In the genomic region with DNA sequence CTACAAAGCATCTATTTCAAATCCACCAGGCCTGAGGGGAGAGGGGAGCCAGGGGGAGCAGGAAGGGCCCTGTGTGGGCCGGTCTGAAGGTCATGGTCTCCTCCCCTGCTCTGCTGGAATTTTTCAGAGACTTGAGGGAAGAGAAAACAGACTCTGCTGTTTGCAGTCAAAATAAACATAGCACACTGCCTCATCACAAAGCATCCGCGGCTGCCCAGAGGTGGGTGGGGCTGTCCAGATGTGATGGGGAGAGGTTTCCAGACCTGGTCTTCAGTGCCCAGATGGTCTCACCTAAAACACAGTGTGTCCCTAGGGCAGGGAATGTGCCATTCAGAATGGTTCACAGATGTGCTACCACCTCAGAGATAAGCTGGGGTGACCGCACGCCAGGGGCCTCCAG, we compare ENCODE assay signal across 20 mouse cellular contexts. TPM values are rescaled to one million over a fixed set of nuclear protein-coding genes. Genes with fewer than 3 reads are reported as not detected.
DNase-seq lines count a peak whose midpoint lies in the region; ATAC-seq lines count a peak whose summit lies in the region.
"Had no signal": no experiment of that assay in that cellular context is flagged by ENCODE, and none has a peak within 500 bp of the region (broad histone marks: within the 10 kb centered on the region; RNA-seq: fewer than 3 reads in every experiment).

No protein-coding gene starts in this region.

- H3K4me1 ChIP-seq in hindbrain, embryonic 10.5 days (replicated peaks), result peaks cover 48% of the 10 kb centered on the region
- H3K4me1 ChIP-seq in hindbrain, embryonic 14.5 days (replicated peaks; ENCODE audit: control insufficient read depth, insufficient read depth, low read length), result no peaks in the 10 kb centered on the region; the same call in 1 of the 2 replicates
- peaks cover 50% of the 10 kb centered on the region for H3K4me1 ChIP-seq in midbrain, embryonic 10.5 days
- H3K4me1 ChIP-seq in midbrain, embryonic 14.5 days (ENCODE audit: control insufficient read depth, insufficient read depth, low read length), result peaks cover 3% of the 10 kb centered on the region; the same call in 1 of the 2 replicates
- H3K4me1 ChIP-seq in embryonic facial prominence, embryonic 15.5 days, result peaks cover 19% of the 10 kb centered on the region; the same call in 1 of the 2 replicates
- H3K4me1 ChIP-seq: limb, embryonic 13.5 days had no signal

- H3K27me3 ChIP-seq in hindbrain, embryonic 10.5 days (ENCODE audit: insufficient read depth, poor library complexity, severe bottlenecking), result no peaks in the 10 kb centered on the region
- H3K27me3 ChIP-seq in hindbrain, embryonic 14.5 days (ENCODE audit: control insufficient read depth, insufficient read depth, low read length), result no peaks in the 10 kb centered on the region
- no peaks in the 10 kb centered on the region for H3K27me3 ChIP-seq in midbrain, embryonic 10.5 days (ENCODE audit: low read depth, poor library complexity, severe bottlenecking)
- H3K27me3 ChIP-seq in midbrain, embryonic 14.5 days (ENCODE audit: control insufficient read depth, insufficient read depth, low read length), result no peaks in the 10 kb centered on the region
- H3K27me3 ChIP-seq in embryonic facial prominence, embryonic 15.5 days, result no peaks in the 10 kb centered on the region
- H3K27me3 ChIP-seq: heart, embryonic 15.5 days; hindbrain, embryonic 13.5 days; limb, embryonic 13.5 days had no signal

- no peak for DNase-seq in hindbrain, embryonic 10.5 days (ENCODE audit: low spot score)
- no peak for DNase-seq in hindbrain, embryonic 14.5 days (ENCODE audit: low spot score)
- DNase-seq in midbrain, embryonic 10.5 days (ENCODE audit: low spot score), result peak; percentile 27
- DNase-seq in midbrain, embryonic 14.5 days, result no peak
- peak; percentile 52 for DNase-seq in NIH3T3 (ENCODE audit: low read depth)
- no peak for DNase-seq in right cerebral cortex, postnatal 14 days
- DNase-seq in retina, embryonic 14.5 days (ENCODE audit: low spot score), result no peak
- DNase-seq: adrenal gland, postnatal 36 days; cerebellum, adult 8-10 months; forebrain, postnatal 0 days; heart, adult 11 months; kidney, postnatal 10 days; layer of hippocampus, adult 9-11 months; lung, adult 18-20 months; lung, postnatal 36 days had no signal

- no peak overlapping the region for H3K9ac ChIP-seq in hindbrain, embryonic 14.5 days
- no peak overlapping the region for H3K9ac ChIP-seq in midbrain, embryonic 14.5 days (replicated peaks; ENCODE audit: low read length)
- H3K9ac ChIP-seq in embryonic facial prominence, embryonic 15.5 days, result no peak overlapping the region
- H3K9ac ChIP-seq: forebrain, postnatal 0 days; heart, embryonic 15.5 days; hindbrain, embryonic 13.5 days; limb, embryonic 13.5 days had no signal

- no peak for ATAC-seq in hindbrain, embryonic 14.5 days (ENCODE audit: low FRiP score)
- ATAC-seq in midbrain, embryonic 14.5 days (ENCODE audit: low FRiP score, low TSS enrichment), result no peak
- no peak for ATAC-seq in embryonic facial prominence, embryonic 15.5 days (ENCODE audit: insufficient number of reproducible peaks, low FRiP score, low TSS enrichment, low read depth)
- ATAC-seq: forebrain, postnatal 0 days; intestine, embryonic 16.5 days had no signal

- peaks cover 98% of the 10 kb centered on the region for H3K36me3 ChIP-seq in hindbrain, embryonic 10.5 days
- peaks cover 63% of the 10 kb centered on the region for H3K36me3 ChIP-seq in hindbrain, embryonic 14.5 days (replicated peaks; ENCODE audit: control insufficient read depth, insufficient read depth)
- H3K36me3 ChIP-seq in midbrain, embryonic 10.5 days, result peaks cover 99% of the 10 kb centered on the region
- peaks cover 84% of the 10 kb centered on the region for H3K36me3 ChIP-seq in midbrain, embryonic 14.5 days (ENCODE audit: control insufficient read depth, insufficient read depth, low read length)
- peaks cover 88% of the 10 kb centered on the region for H3K36me3 ChIP-seq in embryonic facial prominence, embryonic 15.5 days

- 74% methylated on average over 5 of the region's 5 CpGs for WGBS in hindbrain, embryonic 10.5 days
- WGBS in hindbrain, embryonic 14.5 days, result 64% methylated on average over 5 of the region's 5 CpGs
- WGBS in midbrain, embryonic 10.5 days, result 70% methylated on average over 5 of the region's 5 CpGs
- WGBS in midbrain, embryonic 14.5 days, result 77% methylated on average over 5 of the region's 5 CpGs
- 65% methylated on average over 5 of the region's 5 CpGs for WGBS in embryonic facial prominence, embryonic 15.5 days

- H3K27ac ChIP-seq in hindbrain, embryonic 10.5 days, result peak overlapping the region; percentile 84
- no peak overlapping the region for H3K27ac ChIP-seq in hindbrain, embryonic 14.5 days
- peak overlapping the region; percentile 85 for H3K27ac ChIP-seq in midbrain, embryonic 10.5 days (replicated peaks)
- H3K27ac ChIP-seq in midbrain, embryonic 14.5 days (replicated peaks; ENCODE audit: low read depth, low read length), result no peak overlapping the region
- 0 out of 2 replicates have a peak overlapping the region, but pooled peaks have one; percentile 34 for H3K27ac ChIP-seq in embryonic facial prominence, embryonic 15.5 days (replicated peaks)
- H3K27ac ChIP-seq: heart, embryonic 15.5 days had no signal

- H3K9me3 ChIP-seq in hindbrain, embryonic 10.5 days, result no peaks in the 10 kb centered on the region
- H3K9me3 ChIP-seq in hindbrain, embryonic 14.5 days (ENCODE audit: control insufficient read depth, low read length), result no peaks in the 10 kb centered on the region
- no peaks in the 10 kb centered on the region for H3K9me3 ChIP-seq in midbrain, embryonic 10.5 days (replicated peaks)
- H3K9me3 ChIP-seq in midbrain, embryonic 14.5 days (ENCODE audit: control insufficient read depth, low read length), result no peaks in the 10 kb centered on the region
- no peaks in the 10 kb centered on the region for H3K9me3 ChIP-seq in embryonic facial prominence, embryonic 15.5 days (replicated peaks)
- H3K9me3 ChIP-seq: heart, embryonic 15.5 days; hindbrain, embryonic 13.5 days; limb, embryonic 13.5 days had no signal

- H3K4me2 ChIP-seq in hindbrain, embryonic 14.5 days (replicated peaks), result no peak overlapping the region
- H3K4me2 ChIP-seq in midbrain, embryonic 14.5 days (ENCODE audit: low read length), result no peak overlapping the region
- no peak overlapping the region for H3K4me2 ChIP-seq in embryonic facial prominence, embryonic 15.5 days (replicated peaks)
- H3K4me2 ChIP-seq: heart, embryonic 15.5 days; hindbrain, embryonic 13.5 days; limb, embryonic 13.5 days had no signal

- H3K4me3 ChIP-seq in hindbrain, embryonic 10.5 days, result no peak overlapping the region
- H3K4me3 ChIP-seq in hindbrain, embryonic 14.5 days (replicated peaks; ENCODE audit: low read length), result no peak overlapping the region
- H3K4me3 ChIP-seq in midbrain, embryonic 10.5 days, result no peak overlapping the region
- no peak overlapping the region for H3K4me3 ChIP-seq in midbrain, embryonic 14.5 days (replicated peaks; ENCODE audit: low read depth, low read length)
- H3K4me3 ChIP-seq in embryonic facial prominence, embryonic 15.5 days (replicated peaks), result no peak overlapping the region
- H3K4me3 ChIP-seq: heart, embryonic 15.5 days; hindbrain, embryonic 13.5 days; limb, embryonic 13.5 days had no signal

RNA-seq across cellular contexts. Expression of a gene that starts 43.4 kb away (rescaled TPM):
- 4.3 and 7.7 TPM in 2 replicates for polyA plus RNA-seq in hindbrain, embryonic 10.5 days (2016; fragmentation: Nextera tagmentation; extraction: Ambion mirVana)
- polyA plus RNA-seq in hindbrain, embryonic 14.5 days (2014; fragmentation: Nextera tagmentation; extraction: Ambion mirVana), result 5.8 and 6.4 TPM in 2 replicates
- 6.8 TPM in 2 replicates for polyA plus RNA-seq in midbrain, embryonic 10.5 days (2016; fragmentation: Nextera tagmentation; extraction: Ambion mirVana)
- 5.7 and 5.9 TPM in 2 replicates for polyA plus RNA-seq in midbrain, embryonic 14.5 days (2014; fragmentation: Nextera tagmentation; extraction: Ambion mirVana)
- polyA plus RNA-seq in embryonic facial prominence, embryonic 15.5 days (2015; fragmentation: Nextera tagmentation; extraction: Ambion mirVana), result 22.1 and 24.0 TPM in 2 replicates

Comparison
In these comparisons a context has a peak if more than half of its experiments do, and no peak if none do; other contexts are left out.
1. DNase-seq: peak in midbrain, embryonic 10.5 days (single experiment) and NIH3T3 (single experiment); none in hindbrain, embryonic 10.5 days (single experiment), hindbrain, embryonic 14.5 days (single experiment), midbrain, embryonic 14.5 days (single experiment), right cerebral cortex, postnatal 14 days (single experiment) and retina, embryonic 14.5 days (single experiment).
2. H3K27ac ChIP-seq: peak in hindbrain, embryonic 10.5 days (single experiment), midbrain, embryonic 10.5 days (single experiment) and embryonic facial prominence, embryonic 15.5 days (single experiment); none in hindbrain, embryonic 14.5 days (single experiment) and midbrain, embryonic 14.5 days (single experiment).